Mouse (Mus musculus): ENCODE results near the gene Pgpep1l. TPM values are rescaled to one million over a fixed set of nuclear protein-coding genes. Genes with fewer than 3 reads are reported as not detected.
"Not testable (repeated sequence)": the region's sequence is repeated elsewhere in the genome, so short reads cannot be mapped to it uniquely, and the experiment has no call there.

Gene Pgpep1l
- polyA plus RNA-seq, 1 experiment from 2014 or later = not detected

GRCm38 (mm10) chr7:68281341-68281740 lies 17.3 kb upstream of the Pgpep1l start:
- H3K9ac ChIP-seq = no peak overlapping the region
- ATAC-seq (ENCODE audit: low read depth) = no peak
- H3K27me3 ChIP-seq = peaks cover 3% of the 10 kb centered on the region; the same call in 1 of the 2 replicates
- no peaks in the 10 kb centered on the region for H3K9me3 ChIP-seq (replicated peaks)
- H3K4me2 ChIP-seq = no peak overlapping the region
- no peak for DNase-seq
- no peaks in the 10 kb centered on the region for H3K36me3 ChIP-seq
- 61% methylated on average over 5 of the region's 5 CpGs for WGBS (ENCODE audit: insufficient replicate concordance)
- H3K27ac ChIP-seq = no peak overlapping the region
- H3K4me3 ChIP-seq (replicated peaks) = no peak overlapping the region
- peaks cover 9% of the 10 kb centered on the region for H3K4me1 ChIP-seq (replicated peaks)

- no peak overlapping the region for H3K9ac ChIP-seq
- no peaks in the 10 kb centered on the region for H3K36me3 ChIP-seq
- H3K27me3 ChIP-seq = peaks cover 7% of the 10 kb centered on the region; the same call in 1 of the 2 replicates
- no peak for ATAC-seq (ENCODE audit: low read depth)
- DNase-seq = no peak
- H3K4me3 ChIP-seq (replicated peaks) = no peak overlapping the region
- WGBS (ENCODE audit: insufficient replicate concordance) = 82% methylated on average over 19 of the region's 19 CpGs
- H3K9me3 ChIP-seq (replicated peaks) = no peaks in the 10 kb centered on the region
- no peak overlapping the region for H3K27ac ChIP-seq
- peaks cover 14% of the 10 kb centered on the region for H3K4me1 ChIP-seq (replicated peaks)
- H3K4me2 ChIP-seq = no peak overlapping the region
Measured at GRCm38 (mm10) chr7:68280352-68280869, 16.4 kb upstream of the Pgpep1l start.

- H3K36me3 ChIP-seq = no peaks in the 10 kb centered on the region
- WGBS (ENCODE audit: insufficient replicate concordance) = 67% methylated on average over 7 of the region's 7 CpGs
- no peaks in the 10 kb centered on the region for H3K9me3 ChIP-seq (replicated peaks)
- peaks cover 7% of the 10 kb centered on the region; the same call in 1 of the 2 replicates for H3K27me3 ChIP-seq
- H3K9ac ChIP-seq = no peak overlapping the region
- no peak overlapping the region for H3K4me3 ChIP-seq (replicated peaks)
- DNase-seq (no peak), ATAC-seq (ENCODE audit: low read depth) (no peak)
- H3K4me2 ChIP-seq = no peak overlapping the region
- no peak overlapping the region for H3K27ac ChIP-seq
- H3K4me1 ChIP-seq (replicated peaks) = peaks cover 12% of the 10 kb centered on the region
Measured at GRCm38 (mm10) chr7:68279481-68279880, 15.4 kb upstream of the Pgpep1l start.

- H3K4me1 ChIP-seq (replicated peaks) = peaks cover 12% of the 10 kb centered on the region
- no peaks in the 10 kb centered on the region for H3K9me3 ChIP-seq (replicated peaks)
- no peak for DNase-seq
- no peak overlapping the region for H3K4me3 ChIP-seq (replicated peaks)
- WGBS (ENCODE audit: insufficient replicate concordance) = 59% methylated on average over 6 of the region's 6 CpGs
- H3K4me2 ChIP-seq = no peak overlapping the region
- no peak for ATAC-seq (ENCODE audit: low read depth)
- H3K27ac ChIP-seq = no peak overlapping the region
- peaks cover 7% of the 10 kb centered on the region; the same call in 1 of the 2 replicates for H3K27me3 ChIP-seq
- H3K36me3 ChIP-seq = no peaks in the 10 kb centered on the region
- no peak overlapping the region for H3K9ac ChIP-seq
Measured at GRCm38 (mm10) chr7:68278908-68279307, 14.9 kb upstream of the Pgpep1l start.

GRCm38 (mm10) chr7:68278385-68278784 lies 14.4 kb upstream of the Pgpep1l start:
- 86% methylated on average over 6 of the region's 6 CpGs for WGBS (ENCODE audit: insufficient replicate concordance)
- H3K9me3 ChIP-seq (replicated peaks) = no peaks in the 10 kb centered on the region
- no peak overlapping the region for H3K27ac ChIP-seq
- DNase-seq = no peak
- ATAC-seq (ENCODE audit: low read depth) = no peak
- no peak overlapping the region for H3K4me3 ChIP-seq (replicated peaks)
- no peaks in the 10 kb centered on the region for H3K36me3 ChIP-seq
- no peak overlapping the region for H3K9ac ChIP-seq
- peaks cover 12% of the 10 kb centered on the region for H3K4me1 ChIP-seq (replicated peaks)
- H3K4me2 ChIP-seq = no peak overlapping the region
- H3K27me3 ChIP-seq = peaks cover 7% of the 10 kb centered on the region; the same call in 1 of the 2 replicates

GRCm38 (mm10) chr7:68277897-68278270 lies 13.9 kb upstream of the Pgpep1l start:
- Histone ChIP-seq H3K9ac (no peak overlapping the region), H3K36me3 (no peaks in the 10 kb centered on the region), H3K9me3 (replicated peaks) (no peaks in the 10 kb centered on the region), H3K4me1 (replicated peaks) (peaks cover 13% of the 10 kb centered on the region), H3K4me2 (no peak overlapping the region), H3K27me3 (peaks cover 7% of the 10 kb centered on the region; the same call in 1 of the 2 replicates), H3K4me3 (replicated peaks) (no peak overlapping the region), H3K27ac (no peak overlapping the region)
- no peak for DNase-seq
- ATAC-seq (ENCODE audit: low read depth) = no peak
- 69% methylated on average over 4 of the region's 4 CpGs for WGBS (ENCODE audit: insufficient replicate concordance)

- ATAC-seq (ENCODE audit: low read depth) (no peak), DNase-seq (no peak)
- Histone ChIP-seq H3K4me2 (no peak overlapping the region), H3K4me3 (replicated peaks) (no peak overlapping the region), H3K9ac (no peak overlapping the region), H3K9me3 (replicated peaks) (no peaks in the 10 kb centered on the region), H3K27me3 (peaks cover 7% of the 10 kb centered on the region; the same call in 1 of the 2 replicates), H3K36me3 (no peaks in the 10 kb centered on the region), H3K4me1 (replicated peaks) (peaks cover 16% of the 10 kb centered on the region), H3K27ac (no peak overlapping the region)
- 42% methylated on average over 11 of the region's 11 CpGs for WGBS (ENCODE audit: insufficient replicate concordance)
Measured at GRCm38 (mm10) chr7:68277054-68277896, 13.2 kb upstream of the Pgpep1l start.

- H3K27me3 ChIP-seq = peaks cover 7% of the 10 kb centered on the region; the same call in 1 of the 2 replicates
- peaks cover 16% of the 10 kb centered on the region for H3K4me1 ChIP-seq (replicated peaks)
- peak overlapping the region; percentile 52 for H3K4me3 ChIP-seq (replicated peaks)
- peak; percentile 58 for ATAC-seq (ENCODE audit: low read depth)
- no peak for DNase-seq
- no peaks in the 10 kb centered on the region for H3K9me3 ChIP-seq (replicated peaks)
- no peak overlapping the region for H3K27ac ChIP-seq
- H3K4me2 ChIP-seq = peak overlapping the region; percentile 72
- 9% methylated on average over 36 of the region's 36 CpGs for WGBS (ENCODE audit: insufficient replicate concordance)
- no peaks in the 10 kb centered on the region for H3K36me3 ChIP-seq
- H3K9ac ChIP-seq = peak overlapping the region; percentile 39; the same call in 1 of the 2 replicates
Measured at GRCm38 (mm10) chr7:68275838-68276731, 12.1 kb upstream of the Pgpep1l start.

- not testable (repeated sequence) for H3K9me3 ChIP-seq (replicated peaks); ATAC-seq (ENCODE audit: low read depth); H3K27ac ChIP-seq; H3K27me3 ChIP-seq; H3K36me3 ChIP-seq; DNase-seq
- H3K4me1 ChIP-seq (replicated peaks) = peaks cover 16% of the 10 kb centered on the region
- H3K4me2 ChIP-seq = peak overlapping the region; percentile 72
- H3K4me3 ChIP-seq (replicated peaks) = peak overlapping the region; percentile 52
- H3K9ac ChIP-seq = peak overlapping the region; percentile 39; the same call in 1 of the 2 replicates
- 30% methylated on average over 9 of the region's 9 CpGs for WGBS (ENCODE audit: insufficient replicate concordance)
Measured at GRCm38 (mm10) chr7:68275445-68275837, 11.4 kb upstream of the Pgpep1l start.

GRCm38 (mm10) chr7:68274951-68275350 lies 10.9 kb upstream of the Pgpep1l start:
- H3K27ac ChIP-seq = no peak overlapping the region
- H3K9me3 ChIP-seq (replicated peaks) = no peaks in the 10 kb centered on the region
- no peak overlapping the region for H3K9ac ChIP-seq
- H3K4me3 ChIP-seq (replicated peaks) = no peak overlapping the region
- peaks cover 7% of the 10 kb centered on the region; the same call in 1 of the 2 replicates for H3K27me3 ChIP-seq
- H3K36me3 ChIP-seq = no peaks in the 10 kb centered on the region
- no peak overlapping the region for H3K4me2 ChIP-seq
- WGBS (ENCODE audit: insufficient replicate concordance) = 57% methylated on average over 9 of the region's 9 CpGs
- peaks cover 16% of the 10 kb centered on the region for H3K4me1 ChIP-seq (replicated peaks)
- ATAC-seq (ENCODE audit: low read depth) (no peak), DNase-seq (no peak)

- Histone ChIP-seq H3K36me3 (no peaks in the 10 kb centered on the region), H3K4me1 (replicated peaks) (peaks cover 16% of the 10 kb centered on the region), H3K27me3 (peaks cover 7% of the 10 kb centered on the region; the same call in 1 of the 2 replicates), H3K4me2 (no peak overlapping the region), H3K27ac (no peak overlapping the region), H3K4me3 (replicated peaks) (no peak overlapping the region), H3K9me3 (replicated peaks) (no peaks in the 10 kb centered on the region), H3K9ac (no peak overlapping the region)
- no peak for DNase-seq
- 64% methylated on average over 2 of the region's 2 CpGs for WGBS (ENCODE audit: insufficient replicate concordance)
- no peak for ATAC-seq (ENCODE audit: low read depth)
Measured at GRCm38 (mm10) chr7:68274218-68274617, 10.2 kb upstream of the Pgpep1l start.

Measured in liver, embryonic 13.5 days (tissue).